Mouse (Mus musculus) B cell, adult 67 days (primary cell): ENCODE results near the gene Hykk. TPM values are rescaled to one million over a fixed set of nuclear protein-coding genes. Genes with fewer than 3 reads are reported as not detected.

Experiments used
- total RNA-seq, 2 experiments: library from RNA; stranded (reverse); gene quantifications; 4 replicates each; pipeline ENCODE4 v1.2.4; 2023

Gene Hykk
- total RNA-seq, result 1 to 10 TPM; 1.4 to 1.8 TPM

DNA sequence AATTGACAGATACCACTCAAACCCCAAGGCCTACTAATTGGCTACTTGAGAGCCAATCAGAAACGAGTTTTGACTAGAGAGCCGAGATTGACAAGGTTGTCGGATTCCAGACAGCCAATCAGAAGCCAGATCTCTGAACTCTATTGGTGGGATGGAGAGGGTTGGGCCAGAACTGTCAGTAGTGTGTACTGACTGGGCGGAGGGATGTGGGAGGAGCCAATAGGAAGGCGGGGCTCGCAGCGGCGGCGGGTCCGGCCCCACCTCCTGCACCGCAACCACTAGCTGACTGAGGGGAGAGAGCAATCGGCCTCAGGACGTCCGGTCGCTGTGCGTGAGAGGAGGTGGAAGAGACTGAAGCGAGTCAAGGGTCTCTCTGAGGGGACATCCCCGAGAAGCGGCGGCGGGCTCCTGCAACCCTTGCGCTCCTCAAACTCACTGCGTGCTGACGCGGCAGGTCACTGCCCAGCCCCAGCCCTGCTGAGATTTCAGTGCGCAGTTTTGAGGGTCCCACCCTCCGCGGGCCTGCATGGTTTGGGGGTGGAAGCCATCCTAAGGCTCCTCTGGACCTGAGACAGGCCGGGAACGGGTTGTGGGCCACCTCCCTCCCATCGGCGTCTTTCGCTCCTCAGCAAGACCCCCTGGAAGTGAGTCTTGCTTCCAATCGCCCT lies at the start of gene Hykk:
Hykk (plus strand) TSS at position 274 of the 668 bp plus-strand sequence.

DNA sequence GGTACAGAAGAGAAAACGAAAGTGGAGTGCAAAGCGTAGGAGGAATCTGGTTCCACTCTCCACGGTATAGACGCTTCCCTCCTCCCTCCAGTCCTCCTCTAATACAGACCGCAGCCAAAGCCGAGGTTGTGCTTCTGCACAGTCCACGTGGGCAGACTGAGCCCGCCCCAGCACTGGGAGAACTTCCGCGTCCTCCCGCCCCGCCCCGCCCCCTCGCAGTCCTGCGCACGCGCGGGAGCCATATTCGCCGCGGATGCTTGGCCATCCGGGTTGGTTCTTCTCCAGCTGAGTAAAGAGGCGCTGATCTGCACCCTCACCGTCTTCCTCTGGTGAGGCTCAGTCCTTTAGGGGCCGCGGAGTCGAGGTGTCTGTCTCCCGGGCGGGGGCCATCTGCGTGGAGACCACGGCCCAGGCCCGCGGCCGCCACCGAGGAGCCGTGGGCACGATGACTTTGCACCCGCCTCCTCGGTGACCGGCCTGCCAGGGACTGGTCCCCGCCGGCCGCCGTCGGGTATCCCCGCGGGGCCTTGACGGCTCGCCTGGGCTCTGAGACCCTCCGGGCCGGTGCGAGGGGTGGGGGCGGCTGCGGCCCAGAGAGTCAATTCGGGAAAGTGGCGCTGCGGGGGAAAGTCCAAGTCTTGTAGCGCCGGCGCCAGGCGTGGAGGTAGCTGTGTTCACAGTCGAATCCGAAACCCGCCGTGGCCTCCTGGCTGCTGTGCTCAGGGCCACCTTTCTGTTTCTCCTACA lies 33.7 kb downstream of the Hykk start, which contains the start of the genes Psma4 and AY074887:
Psma4 (plus strand) TSS at position 216 of the 747 bp plus-strand sequence.
AY074887 (minus strand) TSS at position 424 of the 747 bp plus-strand sequence.

DNA sequence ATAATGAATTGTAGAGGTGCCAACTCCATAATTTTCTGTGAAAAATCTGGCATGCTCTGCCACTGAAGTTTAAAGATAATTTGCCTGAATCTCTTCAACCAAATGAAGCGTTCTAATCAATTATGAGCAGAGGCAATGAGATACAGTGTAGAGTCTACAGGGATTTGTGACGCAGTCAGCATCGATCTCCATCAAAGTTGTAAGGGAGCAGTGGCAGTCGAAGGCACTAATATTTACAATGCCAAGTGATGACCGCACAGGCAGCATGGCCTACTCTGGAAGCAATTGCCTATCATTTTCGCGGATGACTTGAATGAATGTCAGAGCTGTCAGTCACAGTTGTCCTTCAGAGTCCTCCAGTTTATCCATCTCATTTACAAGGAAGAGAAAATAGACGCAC lies 63.6 kb downstream of the Hykk start, which contains the start of gene Chrna5:
Chrna5 (plus strand) TSS at position 207 of the 400 bp plus-strand sequence.

Other genes with a start within 250 kb of the Hykk start
- 1 to 10 TPM; 1.5 to 1.9 TPM for gene Dnaja4, start 218.4 kb upstream of the Hykk start, total RNA-seq
- gene Wdr61, start 182.8 kb upstream of the Hykk start, total RNA-seq, result 10 to 100 TPM; 53.3 to 55.1 TPM
- gene Crabp1, start 152.5 kb upstream of the Hykk start, total RNA-seq, result not detected
- 10 to 100 TPM; 58.8 to 63.3 TPM for gene Ireb2, start 53.5 kb upstream of the Hykk start, total RNA-seq
- 100 to 1,000 TPM in 1 of 2 experiments, 10 to 100 TPM in 1; 94.4 to 105 TPM for gene Psma4, start 33.5 kb downstream of the Hykk start, total RNA-seq
- not detected for gene AY074887, start 33.7 kb downstream of the Hykk start, total RNA-seq
- gene Chrna5, start 63.6 kb downstream of the Hykk start, total RNA-seq, result not detected
- not detected for gene Chrna3, start 109.3 kb downstream of the Hykk start, total RNA-seq
- not detected for gene Chrnb4, start 131.5 kb downstream of the Hykk start, total RNA-seq
- 10 to 100 TPM; 37.3 to 38.3 TPM for gene Ube2q2, start 231.6 kb downstream of the Hykk start, total RNA-seq